Mouse (Mus musculus) embryo, embryonic 11.5 days (tissue): Measurements from ENCODE around the gene Nme7.

Experiments used
- DNase-seq: peaks from one replicate; pipeline ENCODE4 v3.0.0-alpha.2; 2012; ENCODE audit warnings: low read depth, low spot score

The Nme7 gene

GRCm38 (mm10) chr1:164303821-164304220, at the start of gene Nme7:
TSS of gene Nme7 (plus strand) at chr1:164304121.
- no peak for DNase-seq

GRCm38 (mm10) chr1:164254836-164255235, 49.1 kb upstream of the Nme7 start:
- DNase-seq: no peak

GRCm38 (mm10) chr1:164260171-164261028, 43.5 kb upstream of the Nme7 start:
- no peak for DNase-seq

- no peak for DNase-seq
Observed at GRCm38 (mm10) chr1:164261553-164261952, 42.4 kb upstream of the Nme7 start.

- DNase-seq: no peak
Observed at GRCm38 (mm10) chr1:164270941-164271340, 33.0 kb upstream of the Nme7 start.

- DNase-seq: peak; percentile 13
Observed at GRCm38 (mm10) chr1:164273659-164274058, 30.3 kb upstream of the Nme7 start.

- peak; percentile 89 for DNase-seq
Observed at GRCm38 (mm10) chr1:164275455-164275954, 28.4 kb upstream of the Nme7 start, which contains the start of gene Ccdc181. TSS of gene Ccdc181 (plus strand) at chr1:164275585.

- DNase-seq: no peak
Observed at GRCm38 (mm10) chr1:164276552-164276951, 27.4 kb upstream of the Nme7 start.

GRCm38 (mm10) chr1:164279332-164279731, 24.6 kb upstream of the Nme7 start:
- no peak for DNase-seq

- no peak for DNase-seq
Observed at GRCm38 (mm10) chr1:164284007-164284406, 19.9 kb upstream of the Nme7 start.

- no peak for DNase-seq
Observed at GRCm38 (mm10) chr1:164287406-164287805, 16.5 kb upstream of the Nme7 start.

GRCm38 (mm10) chr1:164292040-164292439, 11.9 kb upstream of the Nme7 start:
- no peak for DNase-seq

- DNase-seq: no peak
Observed at GRCm38 (mm10) chr1:164294071-164294470, 9.8 kb upstream of the Nme7 start.

GRCm38 (mm10) chr1:164296473-164296872, 7.4 kb upstream of the Nme7 start:
- no peak for DNase-seq

- no peak for DNase-seq
Observed at GRCm38 (mm10) chr1:164301949-164302348, 2.0 kb upstream of the Nme7 start.

GRCm38 (mm10) chr1:164307124-164307751, 3.3 kb downstream of the Nme7 start, which contains the start of gene Blzf1:
TSS of gene Blzf1 (minus strand) at chr1:164307489.
- DNase-seq: peak; percentile 96

GRCm38 (mm10) chr1:164307922-164308321, 4.0 kb downstream of the Nme7 start:
- DNase-seq: no peak

- DNase-seq: no peak
Observed at GRCm38 (mm10) chr1:164314085-164314484, 10.2 kb downstream of the Nme7 start.

- no peak for DNase-seq
Observed at GRCm38 (mm10) chr1:164315266-164315665, 11.3 kb downstream of the Nme7 start.

GRCm38 (mm10) chr1:164316697-164317096, 12.8 kb downstream of the Nme7 start:
- DNase-seq: peak; percentile 44

- no peak for DNase-seq
Observed at GRCm38 (mm10) chr1:164317261-164317660, 13.3 kb downstream of the Nme7 start.

- DNase-seq: no peak
Observed at GRCm38 (mm10) chr1:164318474-164318873, 14.6 kb downstream of the Nme7 start.
